Mouse (Mus musculus) forebrain, postnatal 0 days (tissue): Measurements from ENCODE around the gene Tsen15. TPM values are rescaled to one million over a fixed set of nuclear protein-coding genes. Genes with fewer than 3 reads are reported as not detected.

Source experiments
- ATAC-seq: fragments of 200-750 bp; cut with Nextera tagmentation; 2 replicates; pipeline ENCODE4 v1.8.0; 2017; ENCODE audit warnings: mild to moderate bottlenecking, moderate library complexity
- DNase-seq: peaks from one replicate; pipeline ENCODE4 v3.0.0-alpha.2; 2015
- H3K27ac ChIP-seq: fragments of 300-500 bp; sonication (generic); 2 replicates; pipeline ENCODE4 v1.5.1; 2014; ENCODE audit warnings: low read depth, mild to moderate bottlenecking, antibody characterized with exemption, low read length, moderate library complexity, mixed read lengths
- H3K27me3 ChIP-seq: fragments of 300-500 bp; sonication (generic); 2 replicates; pipeline ENCODE4 v1.6.1; 2014; ENCODE audit warnings: mild to moderate bottlenecking, low read length, mixed read lengths; ENCODE audit not compliant: insufficient read depth
- H3K36me3 ChIP-seq: fragments of 300-500 bp; sonication (generic); 2 replicates; pipeline ENCODE4 v1.6.1; 2014; ENCODE audit warnings: mild to moderate bottlenecking, moderate library complexity; ENCODE audit not compliant: insufficient read depth
- H3K4me1 ChIP-seq: fragments of 300-500 bp; sonication (generic); 2 replicates; pipeline ENCODE4 v1.6.1; 2014; ENCODE audit warnings: antibody characterized with exemption; ENCODE audit not compliant: insufficient read depth
- H3K4me2 ChIP-seq: fragments of 300-500 bp; sonication (generic); 2 replicates; pipeline ENCODE4 v1.6.1; 2014; ENCODE audit warnings: low read depth, mild to moderate bottlenecking, moderate library complexity
- H3K4me3 ChIP-seq: fragments of 300-500 bp; sonication (generic); 2 replicates; pipeline ENCODE4 v1.5.1; 2014; ENCODE audit warnings: low read depth, low read length, mixed read lengths
- H3K9ac ChIP-seq: fragments of 300-500 bp; sonication (generic); 2 replicates; pipeline ENCODE4 v1.6.1; 2014; ENCODE audit warnings: mild to moderate bottlenecking
- H3K9me3 ChIP-seq: fragments of 300-500 bp; sonication (generic); 2 replicates; pipeline ENCODE4 v1.6.1; 2016; ENCODE audit warnings: low read length
- CTCF ChIP-seq: sonication (generic); IDR thresholded peaks from 2 replicates; pipeline ENCODE4 v1.5.1; 2016; ENCODE audit warnings: antibody characterized with exemption, control low read depth, low read depth
- WGBS: fragments of 180-500 bp; shearing (Covaris S2); extraction: QIAGEN DNeasy Blood & Tissue Kit; methylation state at CpG from one replicate; pipeline ENCODE4 v1.1.7; 2014; 5-methylcytosine and 5-hydroxymethylcytosine counted together
- polyA plus RNA-seq: library from polyadenylated mRNA; unstranded; fragments of >200 nt; fragmentation: Nextera tagmentation; extraction: Ambion mirVana; gene quantifications from 2 replicates; pipeline ENCODE4 v1.2.1, GENCODE M21; 2015
- total RNA-seq: library from RNA; depleted of rRNA; stranded (reverse); fragments of >200 nt; gene quantifications from 2 replicates; pipeline ENCODE4 v1.2.3, GENCODE M21; 2014

The Tsen15 gene
- total and polyA plus RNA-seq, 2 experiments from 2014 or later, result 28.5 to 39.4 TPM

- no peak for ATAC-seq
- H3K9me3 ChIP-seq, result 0 out of 2 replicates have a peak, but pooled peaks cover 3% of the 10 kb centered on the region
- no peaks in the 10 kb centered on the region for H3K36me3 ChIP-seq
- no peak overlapping the region for H3K4me2 ChIP-seq
- WGBS, result 85% methylated on average over 13 of the region's 13 CpGs
- H3K9ac ChIP-seq, result no peak overlapping the region
- no peak for DNase-seq
- no peak overlapping the region for H3K27ac ChIP-seq
- no peak for TF ChIP-seq CTCF
- H3K4me3 ChIP-seq, result no peak overlapping the region
- no peaks in the 10 kb centered on the region for H3K27me3 ChIP-seq
- H3K4me1 ChIP-seq, result no peaks in the 10 kb centered on the region
Observed at GRCm38 (mm10) chr1:152416306-152416904, 29.9 kb upstream of the Tsen15 start.

GRCm38 (mm10) chr1:152414451-152414850, 28.0 kb upstream of the Tsen15 start:
- no peaks in the 10 kb centered on the region for H3K36me3 ChIP-seq
- no peaks in the 10 kb centered on the region for H3K27me3 ChIP-seq
- ATAC-seq, result peak; percentile 84
- WGBS, result 52% methylated on average over 10 of the region's 10 CpGs
- no peak overlapping the region for H3K9ac ChIP-seq
- 0 out of 2 replicates have a peak, but pooled peaks cover 3% of the 10 kb centered on the region for H3K9me3 ChIP-seq
- TF ChIP-seq CTCF, result no peak
- peak; percentile 65 for DNase-seq
- H3K27ac ChIP-seq, result no peak overlapping the region
- H3K4me1 ChIP-seq, result 0 out of 2 replicates have a peak, but pooled peaks cover 2% of the 10 kb centered on the region
- no peak overlapping the region for H3K4me3 ChIP-seq
- no peak overlapping the region for H3K4me2 ChIP-seq

GRCm38 (mm10) chr1:152413961-152414360, 27.5 kb upstream of the Tsen15 start:
- ATAC-seq (no peak), DNase-seq (no peak)
- Histone ChIP-seq H3K9me3 (0 out of 2 replicates have a peak, but pooled peaks cover 3% of the 10 kb centered on the region), H3K9ac (no peak overlapping the region), H3K27ac (no peak overlapping the region), H3K4me1 (0 out of 2 replicates have a peak, but pooled peaks cover 2% of the 10 kb centered on the region), H3K36me3 (no peaks in the 10 kb centered on the region), H3K27me3 (no peaks in the 10 kb centered on the region), H3K4me2 (no peak overlapping the region), H3K4me3 (no peak overlapping the region)
- TF ChIP-seq CTCF, result no peak
- 69% methylated on average over 1 of the region's 1 CpGs for WGBS

GRCm38 (mm10) chr1:152413116-152413515, 26.6 kb upstream of the Tsen15 start:
- WGBS, result 91% methylated on average over 2 of the region's 2 CpGs
- TF ChIP-seq CTCF, result no peak
- Histone ChIP-seq H3K9ac (no peak overlapping the region), H3K27me3 (no peaks in the 10 kb centered on the region), H3K4me2 (no peak overlapping the region), H3K27ac (no peak overlapping the region), H3K36me3 (no peaks in the 10 kb centered on the region), H3K4me3 (no peak overlapping the region), H3K9me3 (0 out of 2 replicates have a peak, but pooled peaks cover 3% of the 10 kb centered on the region), H3K4me1 (0 out of 2 replicates have a peak, but pooled peaks cover 2% of the 10 kb centered on the region)
- DNase-seq (no peak), ATAC-seq (no peak)

GRCm38 (mm10) chr1:152410657-152411056, 24.2 kb upstream of the Tsen15 start:
- Histone ChIP-seq H3K4me2 (no peak overlapping the region), H3K4me3 (no peak overlapping the region), H3K27ac (no peak overlapping the region), H3K36me3 (no peaks in the 10 kb centered on the region), H3K9me3 (0 out of 2 replicates have a peak, but pooled peaks cover 3% of the 10 kb centered on the region), H3K4me1 (0 out of 2 replicates have a peak, but pooled peaks cover 2% of the 10 kb centered on the region), H3K9ac (no peak overlapping the region), H3K27me3 (no peaks in the 10 kb centered on the region)
- peak; percentile 76 for ATAC-seq
- 49% methylated on average over 3 of the region's 3 CpGs for WGBS
- peak; percentile 79 for DNase-seq
- no peak for TF ChIP-seq CTCF

- DNase-seq, result no peak
- WGBS, result 74% methylated on average over 4 of the region's 4 CpGs
- H3K4me2 ChIP-seq, result no peak overlapping the region
- H3K27me3 ChIP-seq, result no peaks in the 10 kb centered on the region
- no peak for TF ChIP-seq CTCF
- H3K9me3 ChIP-seq, result 0 out of 2 replicates have a peak, but pooled peaks cover 3% of the 10 kb centered on the region
- ATAC-seq, result no peak
- no peak overlapping the region for H3K9ac ChIP-seq
- no peak overlapping the region for H3K4me3 ChIP-seq
- H3K36me3 ChIP-seq, result no peaks in the 10 kb centered on the region
- H3K27ac ChIP-seq, result no peak overlapping the region
- H3K4me1 ChIP-seq, result 0 out of 2 replicates have a peak, but pooled peaks cover 2% of the 10 kb centered on the region
Observed at GRCm38 (mm10) chr1:152409356-152409755, 22.9 kb upstream of the Tsen15 start.
